Mouse (Mus musculus): ENCODE measurements around the gene Col6a4. TPM values are rescaled to one million over a fixed set of nuclear protein-coding genes. Genes with fewer than 3 reads are reported as not detected.

Col6a4 gene
- total and polyA plus RNA-seq, 2 experiments from 2014 or later: 0.73 to 1.3 TPM

DNA sequence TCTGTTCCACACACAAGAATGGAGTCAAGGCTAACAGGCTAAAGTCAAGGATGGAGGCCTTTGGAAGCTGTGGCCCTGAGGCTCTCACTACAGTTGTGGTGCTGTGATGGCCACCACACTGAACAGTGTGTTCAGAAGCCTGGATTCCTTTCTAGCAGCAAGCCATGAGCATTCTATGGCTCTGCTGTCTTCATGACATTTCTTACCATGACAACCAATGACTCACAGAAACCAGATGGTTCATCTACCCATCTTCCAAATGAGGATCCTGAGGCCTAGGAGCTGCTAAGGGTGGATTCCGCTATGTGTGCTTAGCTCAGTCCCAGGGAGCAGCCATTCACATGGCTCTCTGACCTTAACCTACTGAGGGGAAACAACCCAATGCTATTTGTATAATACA is 57.3 kb downstream of the Col6a4 start:
- DNase-seq (ENCODE audit: low spot score): no peak
- 52% methylated on average over 1 of the region's 1 CpGs for WGBS

GRCm38 (mm10) chr9:106038865-106039264 is 57.7 kb downstream of the Col6a4 start:
- H3K27me3 ChIP-seq (ENCODE audit: insufficient read depth, low read length): no peaks in the 10 kb centered on the region
- no peaks in the 10 kb centered on the region for H3K4me1 ChIP-seq (ENCODE audit: insufficient read depth, low read length)
- WGBS: 4% methylated on average over 4 of the region's 4 CpGs
- peak; percentile 78 for TF ChIP-seq CTCF (IDR thresholded peaks at IDR 0.05; ENCODE audit: low read depth)
- H3K4me3 ChIP-seq (ENCODE audit: low read length): no peak overlapping the region
- H3K4me2 ChIP-seq (ENCODE audit: low read depth, low read length): no peak overlapping the region
- H3K36me3 ChIP-seq (ENCODE audit: insufficient read depth, low read length): no peaks in the 10 kb centered on the region
- ATAC-seq: peak; percentile 21; the same call in 1 of the 2 replicates
- DNase-seq (ENCODE audit: low spot score): peak; percentile 93
- H3K9ac ChIP-seq (replicated peaks; ENCODE audit: low read length): no peak overlapping the region
- H3K27ac ChIP-seq: no peak overlapping the region
- no peaks in the 10 kb centered on the region for H3K9me3 ChIP-seq (ENCODE audit: low read length)

More for the DNA sequence above, 57.3 kb downstream of the Col6a4 start:
- H3K4me2 ChIP-seq (ENCODE audit: low read depth, low read length): no peak overlapping the region
- no peaks in the 10 kb centered on the region for H3K27me3 ChIP-seq (ENCODE audit: insufficient read depth, low read length)
- no peaks in the 10 kb centered on the region for H3K36me3 ChIP-seq (ENCODE audit: insufficient read depth, low read length)
- H3K4me1 ChIP-seq (ENCODE audit: insufficient read depth, low read length): no peaks in the 10 kb centered on the region
- H3K27ac ChIP-seq: no peak overlapping the region
- no peak overlapping the region for H3K4me3 ChIP-seq (ENCODE audit: low read length)
- no peak for ATAC-seq
- H3K9ac ChIP-seq (replicated peaks; ENCODE audit: low read length): no peak overlapping the region
- TF ChIP-seq CTCF (IDR thresholded peaks at IDR 0.05; ENCODE audit: low read depth): no peak
- H3K9me3 ChIP-seq (ENCODE audit: low read length): no peaks in the 10 kb centered on the region

GRCm38 (mm10) chr9:106015666-106016065 is 80.9 kb downstream of the Col6a4 start:
- H3K4me2 ChIP-seq (ENCODE audit: low read depth, low read length): no peak overlapping the region
- DNase-seq (ENCODE audit: low spot score) (no peak), ATAC-seq (no peak)
- H3K9me3 ChIP-seq (ENCODE audit: low read length): no peaks in the 10 kb centered on the region
- H3K4me1 ChIP-seq (ENCODE audit: insufficient read depth, low read length): no peaks in the 10 kb centered on the region
- H3K4me3 ChIP-seq (ENCODE audit: low read length): no peak overlapping the region
- 92% methylated on average over 3 of the region's 3 CpGs for WGBS
- TF ChIP-seq CTCF (IDR thresholded peaks at IDR 0.05; ENCODE audit: low read depth): no peak
- no peak overlapping the region for H3K27ac ChIP-seq
- H3K9ac ChIP-seq (replicated peaks; ENCODE audit: low read length): no peak overlapping the region
- H3K36me3 ChIP-seq (ENCODE audit: insufficient read depth, low read length): no peaks in the 10 kb centered on the region
- H3K27me3 ChIP-seq (ENCODE audit: insufficient read depth, low read length): no peaks in the 10 kb centered on the region

GRCm38 (mm10) chr9:106013139-106013538 is 83.4 kb downstream of the Col6a4 start:
- ATAC-seq: no peak
- 94% methylated on average over 11 of the region's 11 CpGs for WGBS

DNA sequence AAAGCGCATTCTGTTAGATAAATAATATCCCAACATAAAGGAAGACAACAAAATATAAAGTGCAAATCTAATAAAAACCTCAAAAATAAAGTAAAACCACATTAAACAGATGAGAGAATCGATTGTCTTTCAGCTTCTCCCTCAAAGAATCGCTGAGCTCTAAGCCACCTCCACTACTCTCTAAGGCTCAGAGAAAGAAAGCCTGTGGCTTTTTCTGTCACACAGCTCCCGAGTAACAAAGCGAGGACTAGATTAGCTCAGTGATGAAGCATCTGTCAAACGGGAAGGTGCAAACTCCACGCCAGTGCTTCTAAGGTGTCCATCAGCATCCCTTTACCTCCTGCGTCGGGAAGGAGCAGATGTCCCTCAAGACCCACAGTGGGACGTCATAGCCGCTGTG is 98.6 kb downstream of the Col6a4 start:
- no peak overlapping the region for H3K27ac ChIP-seq
- 53% methylated on average over 11 of the region's 11 CpGs for WGBS
- TF ChIP-seq CTCF (IDR thresholded peaks at IDR 0.05; ENCODE audit: low read depth): no peak
- H3K4me2 ChIP-seq (ENCODE audit: low read depth, low read length): no peak overlapping the region
- H3K27me3 ChIP-seq (ENCODE audit: insufficient read depth, low read length): no peaks in the 10 kb centered on the region
- no peak overlapping the region for H3K4me3 ChIP-seq (ENCODE audit: low read length)
- no peak for ATAC-seq
- H3K9ac ChIP-seq (replicated peaks; ENCODE audit: low read length): no peak overlapping the region
- H3K4me1 ChIP-seq (ENCODE audit: insufficient read depth, low read length): no peaks in the 10 kb centered on the region
- DNase-seq (ENCODE audit: low spot score): no peak
- H3K9me3 ChIP-seq (ENCODE audit: low read length): no peaks in the 10 kb centered on the region
- H3K36me3 ChIP-seq (ENCODE audit: insufficient read depth, low read length): no peaks in the 10 kb centered on the region

More at GRCm38 (mm10) chr9:106013139-106013538, 83.4 kb downstream of the Col6a4 start:
- no peak for DNase-seq (ENCODE audit: low spot score)
- Histone ChIP-seq H3K36me3 (ENCODE audit: insufficient read depth, low read length) (no peaks in the 10 kb centered on the region), H3K9me3 (ENCODE audit: low read length) (no peaks in the 10 kb centered on the region), H3K4me3 (ENCODE audit: low read length) (no peak overlapping the region), H3K27me3 (ENCODE audit: insufficient read depth, low read length) (no peaks in the 10 kb centered on the region), H3K9ac (replicated peaks; ENCODE audit: low read length) (no peak overlapping the region), H3K27ac (no peak overlapping the region), H3K4me2 (ENCODE audit: low read depth, low read length) (no peak overlapping the region), H3K4me1 (ENCODE audit: insufficient read depth, low read length) (no peaks in the 10 kb centered on the region)
- no peak for TF ChIP-seq CTCF (IDR thresholded peaks at IDR 0.05; ENCODE audit: low read depth)

DNA sequence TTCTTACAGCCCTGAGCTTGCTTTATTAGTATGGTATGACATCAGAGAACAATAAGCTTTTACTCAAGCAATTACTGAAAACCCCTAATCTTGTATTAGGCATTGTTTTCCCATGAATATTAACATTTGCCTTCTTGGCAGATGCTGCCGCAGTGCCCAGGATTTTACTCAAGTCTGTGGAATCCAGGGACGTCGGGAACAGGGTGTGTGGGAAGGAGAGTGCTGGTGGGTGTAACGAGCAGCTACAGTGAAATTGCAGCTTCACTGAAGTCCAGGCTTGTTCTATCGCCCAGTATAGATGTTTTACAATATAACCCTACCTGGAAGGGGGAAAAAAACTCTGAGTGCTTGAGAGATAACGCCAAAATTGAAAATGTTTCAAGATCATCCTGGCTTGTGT is 104.2 kb downstream of the Col6a4 start:
- ATAC-seq (no peak), DNase-seq (ENCODE audit: low spot score) (no peak)
- H3K9ac ChIP-seq (replicated peaks; ENCODE audit: low read length): no peak overlapping the region
- H3K9me3 ChIP-seq (ENCODE audit: low read length): no peaks in the 10 kb centered on the region
- H3K36me3 ChIP-seq (ENCODE audit: insufficient read depth, low read length): no peaks in the 10 kb centered on the region
- H3K4me2 ChIP-seq (ENCODE audit: low read depth, low read length): no peak overlapping the region
- no peak overlapping the region for H3K27ac ChIP-seq
- no peak for TF ChIP-seq CTCF (IDR thresholded peaks at IDR 0.05; ENCODE audit: low read depth)
- WGBS: 70% methylated on average over 6 of the region's 6 CpGs
- H3K4me1 ChIP-seq (ENCODE audit: insufficient read depth, low read length): no peaks in the 10 kb centered on the region
- no peaks in the 10 kb centered on the region for H3K27me3 ChIP-seq (ENCODE audit: insufficient read depth, low read length)
- H3K4me3 ChIP-seq (ENCODE audit: low read length): no peak overlapping the region

- ATAC-seq (no peak), DNase-seq (ENCODE audit: low spot score) (no peak)
- Histone ChIP-seq H3K4me3 (ENCODE audit: low read length) (no peak overlapping the region), H3K9ac (replicated peaks; ENCODE audit: low read length) (no peak overlapping the region), H3K4me2 (ENCODE audit: low read depth, low read length) (no peak overlapping the region), H3K27me3 (ENCODE audit: insufficient read depth, low read length) (no peaks in the 10 kb centered on the region), H3K4me1 (ENCODE audit: insufficient read depth, low read length) (no peaks in the 10 kb centered on the region), H3K36me3 (ENCODE audit: insufficient read depth, low read length) (no peaks in the 10 kb centered on the region), H3K9me3 (ENCODE audit: low read length) (no peaks in the 10 kb centered on the region), H3K27ac (no peak overlapping the region)
- WGBS: 77% methylated on average over 6 of the region's 6 CpGs
- no peak for TF ChIP-seq CTCF (IDR thresholded peaks at IDR 0.05; ENCODE audit: low read depth)
Observed at GRCm38 (mm10) chr9:105990099-105990498, 106.5 kb downstream of the Col6a4 start.
